Mouse (Mus musculus) WW6 (cell line): ENCODE measurements around the gene Srsf2.
"Not testable (repeated sequence)": the region's sequence is repeated elsewhere in the genome, so short reads cannot be mapped to it uniquely, and the experiment has no call there.

ENCODE experiments used
- DNase-seq: peaks from one replicate; pipeline ENCODE4 v3.0.0-alpha.2; 2013; ENCODE audit warnings: low read depth, low spot score

The Srsf2 gene

GRCm38 (mm10) chr11:116853512-116853928 is 626 bp upstream of the Srsf2 start:
- peak; percentile 95 for DNase-seq

GRCm38 (mm10) chr11:116852291-116852890 is 503 bp downstream of the Srsf2 start, which contains the start of gene Mfsd11:
Mfsd11 (plus strand) TSS chr11:116852440.
- no peak for DNase-seq

- no peak for DNase-seq
Observed at GRCm38 (mm10) chr11:116851576-116852290, 1.2 kb downstream of the Srsf2 start.

GRCm38 (mm10) chr11:116850833-116851477 is 1.9 kb downstream of the Srsf2 start:
- DNase-seq: no peak

GRCm38 (mm10) chr11:116850085-116850484 is 2.8 kb downstream of the Srsf2 start:
- DNase-seq: no peak

GRCm38 (mm10) chr11:116849587-116849986 is 3.3 kb downstream of the Srsf2 start:
- no peak for DNase-seq

GRCm38 (mm10) chr11:116848877-116849178 is 4.1 kb downstream of the Srsf2 start:
- not testable (repeated sequence) for DNase-seq

- DNase-seq: no peak
Observed at GRCm38 (mm10) chr11:116848086-116848876, 4.6 kb downstream of the Srsf2 start.

- DNase-seq: no peak
Observed at GRCm38 (mm10) chr11:116847187-116848085, 5.5 kb downstream of the Srsf2 start.

- DNase-seq: no peak
Observed at GRCm38 (mm10) chr11:116846593-116847181, 6.2 kb downstream of the Srsf2 start.

- peak; percentile 99 for DNase-seq
Observed at GRCm38 (mm10) chr11:116843261-116844233, 9.3 kb downstream of the Srsf2 start, which contains the start of the genes Mettl23 and Jmjd6. Mettl23 (plus strand) TSS chr11:116843278. Jmjd6 (minus strand) TSS chr11:116843449.

- DNase-seq: no peak
Observed at GRCm38 (mm10) chr11:116842531-116843260, 10.2 kb downstream of the Srsf2 start.

GRCm38 (mm10) chr11:116840748-116841147 is 12.1 kb downstream of the Srsf2 start:
- no peak for DNase-seq

GRCm38 (mm10) chr11:116839601-116840000 is 13.3 kb downstream of the Srsf2 start:
- DNase-seq: no peak

- DNase-seq: no peak
Observed at GRCm38 (mm10) chr11:116838936-116839335, 14.0 kb downstream of the Srsf2 start.

GRCm38 (mm10) chr11:116837441-116837840 is 15.5 kb downstream of the Srsf2 start:
- DNase-seq: no peak

GRCm38 (mm10) chr11:116836283-116836682 is 16.6 kb downstream of the Srsf2 start:
- DNase-seq: no peak

- no peak for DNase-seq
Observed at GRCm38 (mm10) chr11:116834954-116835353, 17.9 kb downstream of the Srsf2 start.
